Mouse (Mus musculus): ENCODE data around the gene Htr6. TPM values are rescaled to one million over a fixed set of nuclear protein-coding genes. Genes with fewer than 3 reads are reported as not detected.

Htr6 gene
- total RNA-seq, 2 experiments from 2014 or later = not detected

GRCm38 (mm10) chr4:139011201-139011702 lies 64.1 kb downstream of the Htr6 start:
- no peak for ATAC-seq (replicated peaks; ENCODE audit: poor library complexity)

Other genes starting within 250 kb of the Htr6 start
- not detected in 2 replicates for gene Pla2g5, start 212.1 kb downstream of the Htr6 start, total RNA-seq (2015)
- gene Pla2g5, start 212.1 kb downstream of the Htr6 start, total RNA-seq (2017) = not detected in 2 replicates
- gene Gm13030, start 201.6 kb downstream of the Htr6 start, total RNA-seq (2015) = not detected in 2 replicates
- not detected in 2 replicates for gene Gm13030, start 201.6 kb downstream of the Htr6 start, total RNA-seq (2017)
- not detected in 2 replicates for gene Pla2g2e, start 197.6 kb downstream of the Htr6 start, total RNA-seq (2015)
- not detected in 2 replicates for gene Pla2g2e, start 197.6 kb downstream of the Htr6 start, total RNA-seq (2017)
- 1.9 and 3.9 TPM in 2 replicates for gene Otud3, start 161.6 kb downstream of the Htr6 start, total RNA-seq (2015)
- gene Otud3, start 161.6 kb downstream of the Htr6 start, total RNA-seq (2017) = 8.6 and 8.9 TPM in 2 replicates
- gene Rnf186, start 108.5 kb downstream of the Htr6 start, total RNA-seq (2015) = not detected in 2 replicates
- not detected in 2 replicates for gene Rnf186, start 108.5 kb downstream of the Htr6 start, total RNA-seq (2017)
- 8.3 and 9.5 TPM in 2 replicates for gene Tmco4, start 102.7 kb downstream of the Htr6 start, total RNA-seq (2015)
- 19.6 and 26.9 TPM in 2 replicates for gene Tmco4, start 102.7 kb downstream of the Htr6 start, total RNA-seq (2017)
- gene Nbl1, start 17.4 kb upstream of the Htr6 start, total RNA-seq (2015) = not detected in 2 replicates
- gene Nbl1, start 17.4 kb upstream of the Htr6 start, total RNA-seq (2017) = not detected in 2 replicates
- gene Minos1, start 55.5 kb upstream of the Htr6 start, total RNA-seq (2015) = 517 and 531 TPM in 2 replicates
- 167 and 172 TPM in 2 replicates for gene Minos1, start 55.5 kb upstream of the Htr6 start, total RNA-seq (2017)
- 409 and 415 TPM in 2 replicates for gene Capzb, start 117.3 kb upstream of the Htr6 start, total RNA-seq (2015)
- 139 and 157 TPM in 2 replicates for gene Capzb, start 117.3 kb upstream of the Htr6 start, total RNA-seq (2017)
- gene Pqlc2, start 235.1 kb upstream of the Htr6 start, total RNA-seq (2015) = 3.5 and 5.6 TPM in 2 replicates
- gene Pqlc2, start 235.1 kb upstream of the Htr6 start, total RNA-seq (2017) = 1.3 and 3.9 TPM in 2 replicates
- 10.6 and 11.8 TPM in 2 replicates for gene Akr7a5, start 235.2 kb upstream of the Htr6 start, total RNA-seq (2015)
- 11.2 and 13.0 TPM in 2 replicates for gene Akr7a5, start 235.2 kb upstream of the Htr6 start, total RNA-seq (2017)

Measured in megakaryocyte progenitor cell, adult 5-6 weeks (primary cell).